Mouse (Mus musculus): ENCODE measurements at regions not wholly inside any gene's neighbourhood (a gene's known extent, or its start where the extent isn't known, plus 50 kb on each side); places are given as distances from the start of the nearest gene placed in this dataset.
A peak's percentile ranks its signal among the peaks of the same experiment; 100 is the strongest.
"Not testable (repeated sequence)": the region's sequence is repeated elsewhere in the genome, so short reads cannot be mapped to it uniquely, and the experiment has no call there.

GRCm38 (mm10) chr5:142281997-142282396 is 119.3 kb upstream of the Foxk1 start:
- no peak for ATAC-seq (ENCODE audit: insufficient number of reproducible peaks, low FRiP score, low TSS enrichment)

- no peak for ATAC-seq (ENCODE audit: insufficient number of reproducible peaks, low FRiP score, low TSS enrichment)
These were observed 113.3 kb upstream of the Foxk1 start for GRCm38 (mm10) chr5:142287981-142288380.

- ATAC-seq (ENCODE audit: insufficient number of reproducible peaks, low FRiP score, low TSS enrichment): no peak
These were observed 109.8 kb upstream of the Foxk1 start for GRCm38 (mm10) chr5:142291451-142291850.

GRCm38 (mm10) chr5:142296401-142296800 is 104.9 kb upstream of the Foxk1 start:
- not testable (repeated sequence) for ATAC-seq (ENCODE audit: insufficient number of reproducible peaks, low FRiP score, low TSS enrichment)

- ATAC-seq (ENCODE audit: insufficient number of reproducible peaks, low FRiP score, low TSS enrichment): no peak
These were observed 101.7 kb upstream of the Foxk1 start for GRCm38 (mm10) chr5:142299621-142300020.

- no peak for ATAC-seq (ENCODE audit: insufficient number of reproducible peaks, low FRiP score, low TSS enrichment)
These were observed 92.8 kb upstream of the Foxk1 start for GRCm38 (mm10) chr5:142308511-142308910.

- ATAC-seq (ENCODE audit: insufficient number of reproducible peaks, low FRiP score, low TSS enrichment): no peak
These were observed 87.4 kb upstream of the Foxk1 start for GRCm38 (mm10) chr5:142313944-142314343.

- ATAC-seq (ENCODE audit: insufficient number of reproducible peaks, low FRiP score, low TSS enrichment): no peak
These were observed 86.8 kb upstream of the Foxk1 start for GRCm38 (mm10) chr5:142314466-142314865.

GRCm38 (mm10) chr5:142319268-142319667 is 82.0 kb upstream of the Foxk1 start:
- ATAC-seq (ENCODE audit: insufficient number of reproducible peaks, low FRiP score, low TSS enrichment): peak; percentile 56; the same call in 1 of the 2 replicates

- ATAC-seq (ENCODE audit: insufficient number of reproducible peaks, low FRiP score, low TSS enrichment): no peak
These were observed 80.0 kb upstream of the Foxk1 start for GRCm38 (mm10) chr5:142321316-142321715.

- no peak for ATAC-seq (ENCODE audit: insufficient number of reproducible peaks, low FRiP score, low TSS enrichment)
These were observed 76.4 kb upstream of the Foxk1 start for GRCm38 (mm10) chr5:142324928-142325327.

- ATAC-seq (ENCODE audit: insufficient number of reproducible peaks, low FRiP score, low TSS enrichment): no peak
These were observed 75.7 kb upstream of the Foxk1 start for GRCm38 (mm10) chr5:142325560-142325959.

GRCm38 (mm10) chr5:142327261-142327660 is 74.0 kb upstream of the Foxk1 start:
- no peak for ATAC-seq (ENCODE audit: insufficient number of reproducible peaks, low FRiP score, low TSS enrichment)

- ATAC-seq (ENCODE audit: insufficient number of reproducible peaks, low FRiP score, low TSS enrichment): no peak
These were observed 71.4 kb upstream of the Foxk1 start for GRCm38 (mm10) chr5:142329724-142330520.

GRCm38 (mm10) chr5:142332744-142333143 is 68.6 kb upstream of the Foxk1 start:
- no peak for ATAC-seq (ENCODE audit: insufficient number of reproducible peaks, low FRiP score, low TSS enrichment)

GRCm38 (mm10) chr5:142337436-142337835 is 63.9 kb upstream of the Foxk1 start:
- no peak for ATAC-seq (ENCODE audit: insufficient number of reproducible peaks, low FRiP score, low TSS enrichment)

GRCm38 (mm10) chr5:142338051-142338450 is 63.2 kb upstream of the Foxk1 start:
- no peak for ATAC-seq (ENCODE audit: insufficient number of reproducible peaks, low FRiP score, low TSS enrichment)

- ATAC-seq (ENCODE audit: insufficient number of reproducible peaks, low FRiP score, low TSS enrichment): no peak
These were observed 60.9 kb upstream of the Foxk1 start for GRCm38 (mm10) chr5:142340205-142341025.

- no peak for ATAC-seq (ENCODE audit: insufficient number of reproducible peaks, low FRiP score, low TSS enrichment)
These were observed 60.3 kb upstream of the Foxk1 start for GRCm38 (mm10) chr5:142341026-142341432.

GRCm38 (mm10) chr5:142346454-142346853 is 54.8 kb upstream of the Foxk1 start:
- no peak for ATAC-seq (ENCODE audit: insufficient number of reproducible peaks, low FRiP score, low TSS enrichment)

GRCm38 (mm10) chr5:142350574-142350973 is 50.7 kb upstream of the Foxk1 start:
- no peak for ATAC-seq (ENCODE audit: insufficient number of reproducible peaks, low FRiP score, low TSS enrichment)
